In genomic region chr3:67482400-67482799, GRCm38 (mm10) we compare ENCODE assay signal across 33 mouse cellular contexts. TPM values are rescaled to one million over a fixed set of nuclear protein-coding genes. Genes with fewer than 3 reads are reported as not detected.
"Had no signal": no experiment of that assay in that cellular context is flagged by ENCODE, and none has a peak within 500 bp of the region (broad histone marks: within the 10 kb centered on the region; RNA-seq: fewer than 3 reads in every experiment).

No protein-coding gene starts in this region.

- H3K4me3 ChIP-seq: heart, embryonic 12.5 days; heart, embryonic 13.5 days; heart, embryonic 15.5 days; hindbrain, embryonic 10.5 days; hindbrain, embryonic 12.5 days; hindbrain, embryonic 13.5 days; hindbrain, embryonic 15.5 days; intestine, embryonic 15.5 days; kidney, embryonic 15.5 days; layer of hippocampus, adult 2 months; left cerebral cortex, adult 2 months had no signal

- H3K4me2 ChIP-seq: heart, embryonic 11.5 days; heart, embryonic 12.5 days; heart, embryonic 13.5 days; heart, embryonic 15.5 days; hindbrain, embryonic 12.5 days; hindbrain, embryonic 13.5 days; hindbrain, embryonic 14.5 days; hindbrain, embryonic 15.5 days; intestine, embryonic 15.5 days; kidney, embryonic 15.5 days had no signal

- H3K36me3 ChIP-seq: intestine, embryonic 15.5 days had no signal

- DNase-seq: heart, postnatal 10 days; heart, postnatal 14 days; heart, postnatal 36 days; heart, postnatal 4 days; kidney, adult 11 months; kidney, adult 18-20 months; kidney, adult 2 months; kidney, adult 8-10 months; kidney, adult 9 months; kidney, postnatal 10 days; kidney, postnatal 14 days; kidney, postnatal 25 days; kidney, postnatal 36 days; kidney, postnatal 4 days; layer of hippocampus, adult 9-11 months; layer of hippocampus, postnatal 36 days had no signal

- H3K27ac ChIP-seq: heart, embryonic 13.5 days; heart, embryonic 15.5 days; hindbrain, embryonic 10.5 days; hindbrain, embryonic 12.5 days; hindbrain, embryonic 13.5 days; hindbrain, embryonic 14.5 days; hindbrain, embryonic 15.5 days; hindbrain, postnatal 0 days; intestine, embryonic 15.5 days; kidney, embryonic 15.5 days; kidney, postnatal 0 days; layer of hippocampus, adult 2 months; left cerebral cortex, adult 2 months had no signal

- H3K4me1 ChIP-seq: heart, embryonic 15.5 days; hindbrain, embryonic 10.5 days; hindbrain, embryonic 12.5 days; hindbrain, embryonic 13.5 days; hindbrain, embryonic 15.5 days; intestine, embryonic 15.5 days; kidney, embryonic 15.5 days had no signal

- H3K9me3 ChIP-seq: heart, embryonic 12.5 days; heart, embryonic 13.5 days; heart, embryonic 15.5 days; hindbrain, embryonic 10.5 days; hindbrain, embryonic 12.5 days; hindbrain, embryonic 13.5 days; hindbrain, embryonic 15.5 days; intestine, embryonic 15.5 days; kidney, embryonic 15.5 days had no signal

- H3K27me3 ChIP-seq: heart, embryonic 12.5 days; heart, embryonic 13.5 days; heart, embryonic 15.5 days; hindbrain, embryonic 12.5 days; hindbrain, embryonic 13.5 days; hindbrain, embryonic 15.5 days; intestine, embryonic 15.5 days; kidney, embryonic 15.5 days had no signal

RNA-seq across cellular contexts. Expression of gene Rarres1, which starts 32.9 kb away (rescaled TPM):
- total RNA-seq: hematopoietic stem cell, adult 5-6 weeks had no signal
- polyA plus RNA-seq: inflammation-experienced regulatory T-cells, adult 6 months had no signal
